23 mouse cellular contexts compared by ENCODE assay signal in the genomic region with DNA sequence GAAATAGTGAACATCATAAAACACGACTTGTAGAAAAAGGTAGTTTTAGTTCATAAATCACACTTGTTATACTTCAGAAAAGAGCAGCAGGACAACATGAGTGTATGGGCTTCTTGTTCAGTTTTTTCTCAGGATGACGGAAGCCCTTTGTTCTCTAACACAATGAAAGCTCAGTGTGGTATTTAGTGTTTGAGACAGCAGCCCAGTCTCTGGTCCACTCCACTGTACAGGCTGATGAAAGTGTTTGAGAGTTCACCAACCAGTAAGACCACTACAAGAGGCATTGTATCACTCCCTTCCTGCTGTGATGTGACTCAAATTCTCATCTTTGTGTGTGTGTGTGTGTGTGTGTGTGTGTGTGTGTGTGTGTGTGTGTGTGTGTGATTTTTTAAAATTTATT. TPM values are rescaled to one million over a fixed set of nuclear protein-coding genes. Genes with fewer than 3 reads are reported as not detected.
A peak's percentile ranks its signal among the peaks of the same experiment; 100 is the strongest.
DNase-seq lines count a peak whose midpoint lies in the region; ATAC-seq lines count a peak whose summit lies in the region.
"Had no signal": no experiment of that assay in that cellular context is flagged by ENCODE, and none has a peak within 500 bp of the region (broad histone marks: within the 10 kb centered on the region; RNA-seq: fewer than 3 reads in every experiment).

No protein-coding gene starts in this region.

- H3K4me1 ChIP-seq in neural tube, embryonic 11.5 days (ENCODE audit: control insufficient read depth, insufficient read depth, low read length), result no peaks in the 10 kb centered on the region
- H3K4me1 ChIP-seq in neural tube, embryonic 15.5 days, result no peaks in the 10 kb centered on the region
- H3K4me1 ChIP-seq: limb, embryonic 13.5 days had no signal

- no peaks in the 10 kb centered on the region for H3K27me3 ChIP-seq in neural tube, embryonic 11.5 days (ENCODE audit: control insufficient read depth, insufficient read depth, low read length)
- H3K27me3 ChIP-seq in neural tube, embryonic 15.5 days (replicated peaks), result no peaks in the 10 kb centered on the region
- H3K27me3 ChIP-seq: limb, embryonic 13.5 days; liver, embryonic 15.5 days had no signal

- no peak overlapping the region for H3K27ac ChIP-seq in neural tube, embryonic 11.5 days (ENCODE audit: low read depth, low read length)
- no peak overlapping the region for H3K27ac ChIP-seq in neural tube, embryonic 15.5 days (replicated peaks)
- H3K27ac ChIP-seq: heart, embryonic 10.5 days; left cerebral cortex, adult 2 months; limb, embryonic 13.5 days; liver, embryonic 15.5 days had no signal

- no peaks in the 10 kb centered on the region for H3K36me3 ChIP-seq in neural tube, embryonic 11.5 days (ENCODE audit: control insufficient read depth, insufficient read depth, low read length)
- no peaks in the 10 kb centered on the region for H3K36me3 ChIP-seq in neural tube, embryonic 15.5 days
- H3K36me3 ChIP-seq: heart, embryonic 10.5 days; limb, embryonic 13.5 days; liver, embryonic 15.5 days had no signal

- no peak overlapping the region for H3K4me2 ChIP-seq in neural tube, embryonic 11.5 days (ENCODE audit: low read depth)
- H3K4me2 ChIP-seq in neural tube, embryonic 15.5 days, result no peak overlapping the region
- H3K4me2 ChIP-seq: limb, embryonic 13.5 days; liver, embryonic 15.5 days had no signal

- ATAC-seq in neural tube, embryonic 11.5 days (ENCODE audit: insufficient read depth, low FRiP score, low TSS enrichment), result peak; percentile 60; the same call in 1 of the 2 replicates
- ATAC-seq in neural tube, embryonic 15.5 days (ENCODE audit: low FRiP score), result no peak

- no peak overlapping the region for H3K9ac ChIP-seq in neural tube, embryonic 11.5 days (ENCODE audit: low read length)
- H3K9ac ChIP-seq in neural tube, embryonic 15.5 days (replicated peaks), result no peak overlapping the region
- H3K9ac ChIP-seq: limb, embryonic 13.5 days; liver, embryonic 15.5 days had no signal

- no peaks in the 10 kb centered on the region for H3K9me3 ChIP-seq in neural tube, embryonic 11.5 days (ENCODE audit: control insufficient read depth, low read length)
- H3K9me3 ChIP-seq in neural tube, embryonic 15.5 days (replicated peaks), result no peaks in the 10 kb centered on the region
- H3K9me3 ChIP-seq: heart, embryonic 10.5 days; limb, embryonic 13.5 days; liver, embryonic 15.5 days; megakaryocyte, embryonic 14.5 days had no signal

- peak; percentile 31 for DNase-seq in heart, adult 11 months
- DNase-seq in heart, adult 9 months (ENCODE audit: low spot score in 2 of 2), result no peak
- peak; percentile 28 for DNase-seq in neural tube, embryonic 11.5 days (ENCODE audit: low spot score)
- peak; percentile 37 for DNase-seq in embryo, embryonic 11 days
- peak; percentile 69 for DNase-seq in retina, embryonic 14.5 days (ENCODE audit: low spot score)
- DNase-seq in cerebellum, adult 9-11 months, result no peak
- no peak for DNase-seq in gastrocnemius, adult 8-10 months (ENCODE audit: low spot score in 2 of 2)
- DNase-seq: adrenal gland, adult 8-10 months; cerebellum, adult 11-12 months; cerebellum, postnatal 36 days; gastrocnemius, postnatal 25 days; heart, postnatal 10 days; kidney, adult 18-20 months; kidney, postnatal 10 days; lung, postnatal 10 days; right cerebral cortex, postnatal 4 days; thymus, postnatal 14 days had no signal

- WGBS in neural tube, embryonic 11.5 days, result 37% methylated on average over 2 of the region's 2 CpGs
- WGBS in neural tube, embryonic 15.5 days, result 11% methylated on average over 2 of the region's 2 CpGs

- no peak overlapping the region for H3K4me3 ChIP-seq in neural tube, embryonic 11.5 days (ENCODE audit: low read depth, low read length)
- no peak overlapping the region for H3K4me3 ChIP-seq in neural tube, embryonic 15.5 days (replicated peaks)
- H3K4me3 ChIP-seq: heart, embryonic 10.5 days; left cerebral cortex, adult 2 months; limb, embryonic 13.5 days; liver, embryonic 15.5 days; megakaryocyte, embryonic 14.5 days had no signal

RNA-seq across cellular contexts. Expression of a gene that starts 39.0 kb away (rescaled TPM):
- polyA plus RNA-seq in neural tube, embryonic 11.5 days (2014; fragmentation: Nextera tagmentation; extraction: Ambion mirVana), result 160 and 171 TPM in 2 replicates
- polyA plus RNA-seq in neural tube, embryonic 15.5 days (2015; fragmentation: Nextera tagmentation; extraction: Ambion mirVana), result 146 and 157 TPM in 2 replicates
- total RNA-seq in gastrocnemius, adult 8-10 months (2022), result 1 to 10 TPM; 2.5 to 6.0 (median 4.2) TPM

RNA-seq across cellular contexts. Expression of a gene that starts 42.1 kb away (rescaled TPM):
- 48.9 and 57.1 TPM in 2 replicates for polyA plus RNA-seq in neural tube, embryonic 11.5 days (2014; fragmentation: Nextera tagmentation; extraction: Ambion mirVana)
- 163 and 165 TPM in 2 replicates for polyA plus RNA-seq in neural tube, embryonic 15.5 days (2015; fragmentation: Nextera tagmentation; extraction: Ambion mirVana)
- total RNA-seq in gastrocnemius, adult 8-10 months (2022), result 1 to 10 TPM; 1.2 to 2.0 (median 1.5) TPM

Comparison
In these comparisons a context has a peak if more than half of its experiments do, and no peak if none do; other contexts are left out.
1. DNase-seq: peak in heart, adult 11 months (single experiment), neural tube, embryonic 11.5 days (single experiment), embryo, embryonic 11 days (single experiment) and retina, embryonic 14.5 days (single experiment); none in heart, adult 9 months (0 of 2), cerebellum, adult 9-11 months (single experiment) and gastrocnemius, adult 8-10 months (0 of 2).